Mouse (Mus musculus): ENCODE measurements around the gene Gcc2. TPM values are rescaled to one million over a fixed set of nuclear protein-coding genes. Genes with fewer than 3 reads are reported as not detected.
"Not testable (repeated sequence)": the region's sequence is repeated elsewhere in the genome, so short reads cannot be mapped to it uniquely, and the experiment has no call there.

Gcc2 gene
- polyA plus RNA-seq, 1 experiment from 2014 or later = 18.8 TPM

- no peaks in the 10 kb centered on the region for H3K27me3 ChIP-seq
- no peaks in the 10 kb centered on the region for H3K36me3 ChIP-seq (replicated peaks)
- no peak overlapping the region for H3K4me3 ChIP-seq (replicated peaks)
- H3K27ac ChIP-seq (replicated peaks) = no peak overlapping the region
- H3K4me1 ChIP-seq (replicated peaks) = no peaks in the 10 kb centered on the region
- no peak overlapping the region for H3K9ac ChIP-seq
- no peak for ATAC-seq (ENCODE audit: insufficient read depth)
- WGBS (ENCODE audit: insufficient replicate concordance) = 61% methylated on average over 6 of the region's 6 CpGs
- H3K4me2 ChIP-seq = no peak overlapping the region
- H3K9me3 ChIP-seq (replicated peaks) = no peaks in the 10 kb centered on the region; the same call in 1 of the 2 replicates
These were observed 34.6 kb upstream of the Gcc2 start for GRCm38 (mm10) chr10:58220726-58221125.

GRCm38 (mm10) chr10:58221571-58221970 lies 33.7 kb upstream of the Gcc2 start:
- H3K9ac ChIP-seq; H3K4me3 ChIP-seq (replicated peaks); H3K36me3 ChIP-seq (replicated peaks); H3K4me1 ChIP-seq (replicated peaks); H3K9me3 ChIP-seq (replicated peaks); H3K27ac ChIP-seq (replicated peaks); H3K4me2 ChIP-seq; H3K27me3 ChIP-seq; ATAC-seq (ENCODE audit: insufficient read depth): not testable (repeated sequence)
- WGBS (ENCODE audit: insufficient replicate concordance) = 79% methylated on average over 2 of the region's 2 CpGs

GRCm38 (mm10) chr10:58223161-58223560 lies 32.1 kb upstream of the Gcc2 start:
- 59% methylated on average over 4 of the region's 6 CpGs for WGBS (ENCODE audit: insufficient replicate concordance)
- not testable (repeated sequence) for H3K9me3 ChIP-seq (replicated peaks); H3K36me3 ChIP-seq (replicated peaks); H3K4me1 ChIP-seq (replicated peaks); H3K4me2 ChIP-seq; H3K4me3 ChIP-seq (replicated peaks); H3K9ac ChIP-seq; H3K27me3 ChIP-seq; H3K27ac ChIP-seq (replicated peaks); ATAC-seq (ENCODE audit: insufficient read depth)

DNA sequence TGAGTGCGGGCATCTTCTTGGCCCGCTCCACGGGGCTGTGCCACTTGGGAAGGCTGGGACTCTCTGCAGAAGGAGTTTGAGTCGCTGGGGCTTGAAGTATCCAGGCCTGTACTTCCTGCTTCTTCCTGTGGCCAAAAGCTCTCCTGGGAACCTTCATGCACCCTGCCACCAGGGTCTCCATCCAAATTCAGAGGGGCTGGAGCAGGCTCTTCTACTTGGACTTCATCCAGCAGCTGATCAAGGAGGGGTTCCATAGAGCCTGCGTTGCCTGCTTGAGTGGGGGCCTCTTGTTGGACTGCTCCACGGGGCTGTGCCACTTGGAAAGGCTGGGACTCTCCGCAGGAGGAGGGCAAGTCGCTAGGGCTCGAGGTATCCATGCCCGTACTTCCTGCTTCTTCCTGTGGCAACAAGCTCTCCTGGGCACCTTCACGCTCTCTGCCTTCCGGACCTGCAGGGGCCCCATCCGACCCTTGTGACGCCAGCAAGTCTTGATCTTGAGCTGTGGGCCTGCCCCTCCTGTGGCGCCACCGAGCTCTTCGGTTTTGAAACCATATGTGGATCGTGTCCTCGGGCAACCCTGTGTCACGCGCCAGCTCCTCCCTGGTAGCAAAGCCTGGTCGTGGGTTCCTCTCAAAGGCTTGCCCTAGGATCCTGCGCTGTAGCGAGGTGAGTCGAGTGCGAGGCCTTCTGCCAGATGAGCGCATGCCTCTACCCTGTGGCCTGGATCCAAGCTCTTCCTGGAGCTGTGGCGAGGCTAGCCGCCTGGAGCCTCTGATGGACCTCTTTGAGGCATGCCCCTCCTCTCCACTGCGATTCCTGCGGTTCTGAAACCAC lies 31.1 kb upstream of the Gcc2 start:
- H3K4me1 ChIP-seq (replicated peaks); H3K36me3 ChIP-seq (replicated peaks); H3K9ac ChIP-seq; H3K9me3 ChIP-seq (replicated peaks); H3K4me3 ChIP-seq (replicated peaks); H3K4me2 ChIP-seq; H3K27me3 ChIP-seq; H3K27ac ChIP-seq (replicated peaks); ATAC-seq (ENCODE audit: insufficient read depth): not testable (repeated sequence)
- 71% methylated on average over 31 of the region's 31 CpGs for WGBS (ENCODE audit: insufficient replicate concordance)

DNA sequence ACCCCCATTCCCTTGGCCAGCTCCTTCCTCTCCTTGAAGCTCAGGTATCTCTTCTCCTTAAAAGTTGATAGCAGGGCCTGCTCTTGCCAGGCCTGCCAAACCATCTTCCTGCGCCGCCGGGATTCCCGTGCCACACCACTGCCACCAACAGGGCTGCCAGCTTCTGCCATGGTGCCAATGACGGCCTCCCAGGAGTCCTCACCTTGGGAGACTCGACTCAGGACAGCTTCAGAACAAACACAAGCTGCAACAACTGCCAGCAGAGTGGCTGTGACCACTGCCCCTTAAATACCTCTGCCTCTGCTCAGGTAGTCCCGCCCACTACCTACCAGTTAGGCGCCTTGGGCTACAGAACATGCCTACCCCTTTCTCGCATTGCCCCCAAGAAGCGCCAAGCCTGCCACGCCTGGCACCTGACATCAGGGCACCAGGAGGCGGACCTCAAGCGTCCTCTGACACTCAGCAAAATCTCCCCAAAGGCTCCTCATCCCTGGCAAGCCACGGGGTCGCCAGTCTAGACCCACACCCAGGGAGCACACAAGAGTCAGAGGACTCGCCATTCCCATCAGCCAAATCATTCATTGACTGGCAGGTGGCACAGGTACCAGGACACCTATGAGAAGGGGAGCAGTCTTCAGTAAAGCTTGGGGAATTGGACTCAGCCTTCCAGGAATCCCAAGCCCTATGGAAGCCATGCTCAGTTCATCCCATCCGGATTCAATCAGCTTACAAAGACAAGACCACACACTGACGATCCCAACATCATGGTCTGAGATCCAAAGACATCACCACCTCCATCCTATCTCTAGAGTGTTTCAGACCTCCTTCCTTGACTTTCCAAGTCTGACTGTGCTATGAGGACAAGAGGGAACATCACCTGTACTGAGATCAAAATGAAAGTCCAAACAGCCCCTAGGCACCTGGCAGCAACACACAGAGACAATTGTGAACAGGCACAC lies 30.2 kb upstream of the Gcc2 start, which contains the start of gene AW822073:
Gene AW822073, minus strand, starts transcription at position 104 of the 959 bp plus-strand sequence.
- not testable (repeated sequence) for H3K4me1 ChIP-seq (replicated peaks); H3K4me2 ChIP-seq; ATAC-seq (ENCODE audit: insufficient read depth); H3K27me3 ChIP-seq; H3K36me3 ChIP-seq (replicated peaks); H3K9me3 ChIP-seq (replicated peaks); H3K4me3 ChIP-seq (replicated peaks); H3K9ac ChIP-seq; H3K27ac ChIP-seq (replicated peaks)
- 66% methylated on average over 18 of the region's 18 CpGs for whole genome bisulfite sequencing (ENCODE audit: insufficient replicate concordance)

GRCm38 (mm10) chr10:58226357-58226756 lies 28.9 kb upstream of the Gcc2 start:
- H3K36me3 ChIP-seq (replicated peaks); H3K4me3 ChIP-seq (replicated peaks); H3K4me2 ChIP-seq; ATAC-seq (ENCODE audit: insufficient read depth); H3K9me3 ChIP-seq (replicated peaks); H3K9ac ChIP-seq; H3K4me1 ChIP-seq (replicated peaks); H3K27ac ChIP-seq (replicated peaks); H3K27me3 ChIP-seq: not testable (repeated sequence)
- 57% methylated on average over 4 of the region's 4 CpGs for WGBS (ENCODE audit: insufficient replicate concordance)

DNA sequence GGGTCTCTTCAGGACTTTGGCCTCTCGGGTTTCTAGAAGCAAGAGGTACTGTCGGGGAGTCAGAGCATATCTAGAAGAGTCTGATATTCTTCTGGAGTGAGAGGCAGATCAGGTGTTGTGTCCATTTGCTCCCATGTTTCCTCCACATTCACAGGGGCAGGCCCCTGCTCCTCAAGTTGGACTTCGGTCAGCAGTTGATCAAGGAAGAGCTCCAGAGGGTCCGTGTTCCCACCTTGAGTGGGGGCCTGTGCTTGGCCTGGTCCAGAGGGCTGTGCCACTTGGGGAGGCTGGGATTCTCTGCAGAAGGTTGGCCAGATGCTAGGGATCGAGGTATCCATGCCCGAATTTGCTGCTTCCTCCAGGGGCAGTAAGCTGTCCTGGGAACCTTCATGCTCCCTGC lies 27.5 kb upstream of the Gcc2 start:
- not testable (repeated sequence) for ATAC-seq (ENCODE audit: insufficient read depth); H3K9ac ChIP-seq; H3K4me2 ChIP-seq; H3K4me1 ChIP-seq (replicated peaks); H3K27ac ChIP-seq (replicated peaks); H3K4me3 ChIP-seq (replicated peaks); H3K36me3 ChIP-seq (replicated peaks); H3K27me3 ChIP-seq
- peaks cover 17% of the 10 kb centered on the region for H3K9me3 ChIP-seq (replicated peaks)
- 81% methylated on average over 3 of the region's 6 CpGs for WGBS (ENCODE audit: insufficient replicate concordance)

- not testable (repeated sequence) for H3K27me3 ChIP-seq; H3K27ac ChIP-seq (replicated peaks); H3K4me3 ChIP-seq (replicated peaks); H3K36me3 ChIP-seq (replicated peaks); H3K4me1 ChIP-seq (replicated peaks); ATAC-seq (ENCODE audit: insufficient read depth); H3K9ac ChIP-seq; H3K4me2 ChIP-seq
- peaks cover 17% of the 10 kb centered on the region for H3K9me3 ChIP-seq (replicated peaks)
- 35% methylated on average over 3 of the region's 3 CpGs for WGBS (ENCODE audit: insufficient replicate concordance)
These were observed 25.3 kb upstream of the Gcc2 start for GRCm38 (mm10) chr10:58230021-58230420.

DNA sequence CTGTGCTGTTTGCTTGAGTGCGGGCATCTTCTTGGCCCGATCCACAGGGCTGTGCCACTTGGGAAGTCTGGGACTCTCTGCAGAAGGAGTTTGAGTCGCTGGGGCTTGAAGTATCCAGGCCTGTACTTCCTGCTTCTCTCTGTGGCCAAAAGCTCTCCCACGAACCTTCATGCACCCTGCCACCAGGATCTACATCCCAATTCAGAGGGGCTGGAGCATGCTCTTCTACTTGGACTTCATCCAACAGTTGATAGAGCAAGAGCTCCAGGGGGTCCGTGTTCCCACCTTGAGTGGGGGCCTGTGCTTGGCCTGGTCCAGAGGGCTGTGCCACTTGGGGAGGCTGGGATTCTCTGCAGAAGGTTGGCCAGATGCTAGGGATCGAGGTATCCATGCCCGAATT lies 24.2 kb upstream of the Gcc2 start:
- H3K4me1 ChIP-seq (replicated peaks); H3K36me3 ChIP-seq (replicated peaks); H3K27ac ChIP-seq (replicated peaks); H3K4me2 ChIP-seq; H3K4me3 ChIP-seq (replicated peaks); H3K27me3 ChIP-seq; H3K9ac ChIP-seq: not testable (repeated sequence)
- WGBS (ENCODE audit: insufficient replicate concordance) = 65% methylated on average over 5 of the region's 7 CpGs
- peaks cover 17% of the 10 kb centered on the region for H3K9me3 ChIP-seq (replicated peaks)
- 0 out of 2 replicates have a peak, but pooled peaks have one; percentile 8 for ATAC-seq (ENCODE audit: insufficient read depth)

GRCm38 (mm10) chr10:58231779-58232640 lies 23.3 kb upstream of the Gcc2 start:
- H3K27me3 ChIP-seq; H3K27ac ChIP-seq (replicated peaks); H3K4me2 ChIP-seq; H3K4me1 ChIP-seq (replicated peaks); H3K9ac ChIP-seq; H3K4me3 ChIP-seq (replicated peaks); H3K36me3 ChIP-seq (replicated peaks): not testable (repeated sequence)
- 74% methylated on average over 35 of the region's 35 CpGs for WGBS (ENCODE audit: insufficient replicate concordance)
- peak; percentile 63 for ATAC-seq (ENCODE audit: insufficient read depth)
- peaks cover 14% of the 10 kb centered on the region for H3K9me3 ChIP-seq (replicated peaks)

DNA sequence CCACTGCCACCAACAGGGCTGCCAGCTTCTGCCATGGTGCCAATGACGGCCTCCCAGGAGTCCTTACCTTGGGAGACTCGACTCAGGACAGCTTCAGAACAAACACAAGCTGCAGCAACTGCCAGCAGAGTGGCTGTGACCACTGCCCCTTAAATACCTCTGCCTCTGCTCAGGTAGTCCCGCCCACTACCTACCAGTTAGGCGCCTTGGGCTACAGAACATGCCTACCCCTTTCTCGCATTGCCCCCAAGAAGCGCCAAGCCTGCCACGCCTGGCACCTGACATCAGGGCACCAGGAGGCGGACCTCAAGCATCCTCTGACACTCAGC lies 22.7 kb upstream of the Gcc2 start, which contains the start of gene Duxf3:
Gene Duxf3, minus strand, starts transcription at position 35 of the 329 bp plus-strand sequence.
- not testable (repeated sequence) for H3K4me2 ChIP-seq
- WGBS (ENCODE audit: insufficient replicate concordance) = 59% methylated on average over 8 of the region's 8 CpGs

More for the DNA sequence above, 22.7 kb upstream of the Gcc2 start, which contains the start of gene Duxf3:
- not testable (repeated sequence) for H3K27me3 ChIP-seq; H3K36me3 ChIP-seq (replicated peaks); H3K4me3 ChIP-seq (replicated peaks); H3K9ac ChIP-seq; H3K27ac ChIP-seq (replicated peaks); H3K4me1 ChIP-seq (replicated peaks)
- peak; percentile 34 for ATAC-seq (ENCODE audit: insufficient read depth)
- peaks cover 14% of the 10 kb centered on the region for H3K9me3 ChIP-seq (replicated peaks)

Data from liver, embryonic 15.5 days (tissue).